Mouse (Mus musculus) heart, adult 2 months (tissue): ENCODE measurements at regions not wholly inside any gene's neighbourhood (a gene's known extent, or its start where the extent isn't known, plus 50 kb on each side); places are given as distances from the start of the nearest gene placed in this dataset.

Experiments
- DNase-seq, 2 experiments: peaks; one replicate each; pipeline ENCODE4 v3.0.0; 2021
- H3K27ac ChIP-seq: fragments of 200-600 bp; 2 replicates; pipeline ENCODE4 v1.8.1; 2022
- H3K27me3 ChIP-seq: fragments of 200-500 bp; 2 replicates; pipeline ENCODE4 v1.6.1; 2012; ENCODE audit warnings: mild to moderate bottlenecking, low read length, inconsistent platforms, mixed read lengths; ENCODE audit not compliant: control insufficient read depth, insufficient read depth
- H3K36me3 ChIP-seq: fragments of 200-500 bp; 2 replicates; pipeline ENCODE4 v1.6.1; 2012; ENCODE audit warnings: low read length, inconsistent platforms; ENCODE audit not compliant: control insufficient read depth, insufficient read depth
- H3K4me1 ChIP-seq: fragments of 200-500 bp; 2 replicates; pipeline ENCODE4 v1.6.1; 2011; ENCODE audit warnings: low read length; ENCODE audit not compliant: control insufficient read depth, insufficient read depth
- H3K4me3 ChIP-seq: fragments of 200-600 bp; 2 replicates; pipeline ENCODE4 v1.8.1; 2022
- H3K79me2 ChIP-seq: fragments of 200-500 bp; replicated peaks from 2 replicates; pipeline ENCODE4 v1.6.1; 2012; ENCODE audit warnings: mild to moderate bottlenecking, inconsistent platforms, low read length, moderate library complexity, mixed read lengths; ENCODE audit not compliant: control insufficient read depth, insufficient read depth
- H3K9ac ChIP-seq: fragments of 200-500 bp; 2 replicates; pipeline ENCODE4 v1.6.1; 2012; ENCODE audit warnings: low read depth, mild to moderate bottlenecking, control low read depth, inconsistent platforms, low read length, mixed read lengths
- CTCF ChIP-seq: fragments of 200-600 bp; IDR thresholded peaks from 2 replicates; pipeline ENCODE4 v1.8.1; 2022; ENCODE audit warnings: antibody characterized with exemption, mild to moderate bottlenecking, moderate library complexity
- EP300 ChIP-seq: fragments of 200-500 bp; IDR thresholded peaks from 2 replicates; pipeline ENCODE4 v1.6.1; 2011; ENCODE audit warnings: low read depth, low read length, control low read depth; ENCODE audit not compliant: insufficient read depth
- POLR2A ChIP-seq: fragments of 200-500 bp; IDR thresholded peaks from 2 replicates; pipeline ENCODE4 v1.6.1; 2011; ENCODE audit warnings: mild to moderate bottlenecking, low read depth, low read length, control low read depth; ENCODE audit not compliant: insufficient read depth
- WGBS: fragments of 180-500 bp; shearing (Covaris S2); methylation state at CpG from one replicate; pipeline ENCODE4 v1.1.7; 2018; 5-methylcytosine and 5-hydroxymethylcytosine counted together
- intact Hi-C: fragments of 180-260 bp; cut with DNase I; formaldehyde crosslinking; loops from one replicate; pipeline ENCODE4 v1.15.1; 2025

- TF ChIP-seq CTCF (no peak), EP300 (no peak), POLR2A (no peak)
- 91% methylated on average over 4 of the region's 4 CpGs for WGBS
- H3K27me3 ChIP-seq = 0 out of 2 replicates have a peak, but pooled peaks cover 1% of the 10 kb centered on the region
- intact Hi-C loops = no loop called here
- peaks cover 3% of the 10 kb centered on the region; the same call in 1 of the 2 replicates for H3K4me1 ChIP-seq
- no peaks in the 10 kb centered on the region for H3K36me3 ChIP-seq
- DNase-seq = no peak
- no peak overlapping the region for H3K9ac ChIP-seq
- H3K27ac ChIP-seq = no peak overlapping the region
- no peak overlapping the region for H3K4me3 ChIP-seq
- H3K79me2 ChIP-seq = no peaks in the 10 kb centered on the region
Measured at GRCm38 (mm10) chr6:50775637-50776036, 121.4 kb upstream of the Npvf start.

DNA sequence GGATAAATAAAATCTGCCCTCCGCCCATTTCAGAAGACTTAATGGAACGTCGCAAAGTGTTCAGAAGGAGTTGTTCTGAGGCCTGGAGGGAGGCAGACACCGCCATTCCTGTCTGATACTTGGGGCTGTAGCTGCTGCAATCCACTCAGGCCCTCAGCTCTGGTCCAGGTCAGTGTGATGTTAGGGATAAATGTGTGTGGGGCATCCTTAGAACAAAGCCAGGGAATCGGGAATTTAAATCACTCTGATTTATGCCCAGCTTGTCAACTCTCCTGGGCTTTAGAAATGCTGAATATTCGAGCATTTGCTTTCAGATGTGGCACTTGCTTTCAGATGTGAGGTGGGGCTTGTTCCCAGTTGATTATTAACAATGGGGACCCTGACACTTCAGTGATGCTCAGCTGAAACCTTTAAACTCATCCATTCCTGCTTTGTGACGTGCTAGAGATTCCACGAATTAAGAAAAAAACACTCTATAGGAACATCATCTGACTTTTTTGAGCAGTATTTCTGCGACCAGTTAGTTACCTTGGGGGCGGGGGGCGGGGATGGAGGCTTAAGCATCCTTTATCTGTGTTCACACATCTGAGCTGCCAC lies 122.1 kb upstream of the Npvf start:
- Histone ChIP-seq H3K27ac (no peak overlapping the region), H3K27me3 (0 out of 2 replicates have a peak, but pooled peaks cover 1% of the 10 kb centered on the region), H3K4me3 (no peak overlapping the region), H3K79me2 (no peaks in the 10 kb centered on the region), H3K36me3 (no peaks in the 10 kb centered on the region), H3K9ac (no peak overlapping the region), H3K4me1 (peaks cover 3% of the 10 kb centered on the region; the same call in 1 of the 2 replicates)
- intact Hi-C loops = no loop called here
- WGBS = 79% methylated on average over 11 of the region's 11 CpGs
- DNase-seq = no peak
- no peak for TF ChIP-seq CTCF
- no peak for TF ChIP-seq POLR2A
- TF ChIP-seq EP300 = no peak

DNA sequence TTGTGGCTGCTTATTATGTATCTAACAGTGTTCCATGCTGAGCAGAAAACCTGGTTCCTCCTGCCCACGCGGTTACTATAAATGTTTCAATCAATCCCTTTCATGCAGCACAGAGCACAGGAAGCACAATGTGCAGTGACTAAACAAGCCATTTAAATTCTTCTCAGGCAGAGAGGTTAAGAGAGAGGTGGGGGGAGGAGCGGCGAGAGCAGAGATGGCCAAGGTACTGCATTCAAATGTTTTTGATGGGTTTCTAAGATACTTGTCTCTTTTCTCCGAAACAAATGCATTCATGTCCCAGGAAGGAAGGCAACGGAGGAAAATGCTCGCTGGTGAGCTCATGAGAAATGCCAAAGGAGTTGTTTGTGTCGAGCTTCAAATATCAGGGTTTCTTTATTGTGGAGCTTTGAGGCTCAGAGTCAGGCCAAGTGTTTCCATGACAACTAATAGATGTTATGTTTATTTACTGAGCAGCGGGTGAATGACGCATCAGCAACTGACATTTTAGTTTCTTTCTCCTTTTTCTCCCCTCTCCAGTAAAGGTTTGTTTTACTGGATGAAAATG lies 122.8 kb upstream of the Npvf start:
- intact Hi-C loops = no loop called here
- WGBS = 26% methylated on average over 10 of the region's 10 CpGs
- Histone ChIP-seq H3K27ac (no peak overlapping the region), H3K79me2 (no peaks in the 10 kb centered on the region), H3K4me3 (no peak overlapping the region), H3K27me3 (no peaks in the 10 kb centered on the region), H3K4me1 (peaks cover 3% of the 10 kb centered on the region; the same call in 1 of the 2 replicates), H3K9ac (no peak overlapping the region), H3K36me3 (no peaks in the 10 kb centered on the region)
- no peak for DNase-seq
- TF ChIP-seq EP300 (no peak), CTCF (no peak), POLR2A (no peak)

- Histone ChIP-seq H3K4me1 (peaks cover 3% of the 10 kb centered on the region; the same call in 1 of the 2 replicates), H3K27ac (no peak overlapping the region), H3K79me2 (no peaks in the 10 kb centered on the region), H3K27me3 (no peaks in the 10 kb centered on the region), H3K36me3 (no peaks in the 10 kb centered on the region), H3K9ac (no peak overlapping the region), H3K4me3 (no peak overlapping the region)
- intact Hi-C loops = no loop called here
- TF ChIP-seq EP300 = no peak
- TF ChIP-seq CTCF = no peak
- no peak for TF ChIP-seq POLR2A
- no peak for DNase-seq
- WGBS = 79% methylated on average over 4 of the region's 4 CpGs
Measured at GRCm38 (mm10) chr6:50777827-50778226, 123.6 kb upstream of the Npvf start.

GRCm38 (mm10) chr6:50780677-50781076 lies 126.4 kb upstream of the Npvf start:
- Histone ChIP-seq H3K27me3 (no peaks in the 10 kb centered on the region), H3K36me3 (no peaks in the 10 kb centered on the region), H3K9ac (no peak overlapping the region), H3K79me2 (no peaks in the 10 kb centered on the region), H3K4me3 (no peak overlapping the region), H3K4me1 (peaks cover 3% of the 10 kb centered on the region; the same call in 1 of the 2 replicates), H3K27ac (no peak overlapping the region)
- intact Hi-C loops = no loop called here
- 85% methylated on average over 3 of the region's 3 CpGs for WGBS
- DNase-seq = no peak
- TF ChIP-seq CTCF (no peak), POLR2A (no peak), EP300 (no peak)

DNA sequence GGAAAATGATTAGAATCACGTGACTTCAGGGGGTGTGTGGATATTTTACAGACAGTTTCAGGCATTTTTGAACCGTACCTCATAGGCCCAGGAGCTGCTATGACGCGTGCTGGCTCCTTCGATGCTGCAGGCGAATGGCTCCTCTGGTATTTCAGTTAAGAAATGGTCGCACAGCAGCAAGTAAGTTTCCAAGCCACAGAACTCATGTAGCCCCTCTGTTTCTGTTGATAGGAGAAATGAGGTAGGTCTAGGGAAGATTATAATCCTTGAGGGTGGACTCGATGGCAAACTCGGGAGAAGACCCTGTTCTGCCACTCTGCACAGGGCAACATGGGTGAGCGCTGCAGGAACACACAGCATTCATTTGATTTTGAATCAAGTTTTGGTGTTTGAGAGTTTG lies 127.0 kb upstream of the Npvf start:
- intact Hi-C loops = no loop called here
- H3K27me3 ChIP-seq = no peaks in the 10 kb centered on the region
- H3K4me1 ChIP-seq = peaks cover 3% of the 10 kb centered on the region; the same call in 1 of the 2 replicates
- TF ChIP-seq CTCF (no peak), POLR2A (no peak), EP300 (no peak)
- 85% methylated on average over 10 of the region's 10 CpGs for WGBS
- no peak for DNase-seq
- no peaks in the 10 kb centered on the region for H3K79me2 ChIP-seq
- no peak overlapping the region for H3K4me3 ChIP-seq
- no peak overlapping the region for H3K9ac ChIP-seq
- no peaks in the 10 kb centered on the region for H3K36me3 ChIP-seq
- no peak overlapping the region for H3K27ac ChIP-seq
